Mouse (Mus musculus) macrophage (primary cell): ENCODE data around the gene Gsg1l. TPM values are rescaled to one million over a fixed set of nuclear protein-coding genes. Genes with fewer than 3 reads are reported as not detected.

Source experiments
- H3K27ac ChIP-seq: fragments of 350-480 bp; formaldehyde crosslinking; 2 replicates; pipeline ENCODE4 v1.9.0; 2021
- H3K36me3 ChIP-seq: fragments of 350-480 bp; formaldehyde crosslinking; 2 replicates; pipeline ENCODE4 v1.9.0; 2021; ENCODE audit errors: inconsistent target
- H3K4me3 ChIP-seq: fragments of 350-480 bp; formaldehyde crosslinking; 2 replicates; pipeline ENCODE4 v1.9.0; 2021; ENCODE audit errors: inconsistent target
- H3K79me2 ChIP-seq: fragments of 350-480 bp; formaldehyde crosslinking; 2 replicates; pipeline ENCODE4 v1.9.0; 2021; ENCODE audit errors: inconsistent target
- WGBS: methylation state at CpG from one replicate; pipeline ENCODE4 v1.1.7; 2026; ENCODE audit warnings: inconsistent platforms; ENCODE audit not compliant: missing documents; 5-methylcytosine and 5-hydroxymethylcytosine counted together
- polyA plus RNA-seq: library from polyadenylated mRNA; stranded (reverse); fragments of 250-400 nt; gene quantifications from 3 replicates; pipeline ENCODE4 v1.2.4, GENCODE M21; 2018; ENCODE audit warnings: inconsistent platforms

The Gsg1l gene
- polyA plus RNA-seq, 1 experiment from 2014 or later = 0.03 TPM

DNA sequence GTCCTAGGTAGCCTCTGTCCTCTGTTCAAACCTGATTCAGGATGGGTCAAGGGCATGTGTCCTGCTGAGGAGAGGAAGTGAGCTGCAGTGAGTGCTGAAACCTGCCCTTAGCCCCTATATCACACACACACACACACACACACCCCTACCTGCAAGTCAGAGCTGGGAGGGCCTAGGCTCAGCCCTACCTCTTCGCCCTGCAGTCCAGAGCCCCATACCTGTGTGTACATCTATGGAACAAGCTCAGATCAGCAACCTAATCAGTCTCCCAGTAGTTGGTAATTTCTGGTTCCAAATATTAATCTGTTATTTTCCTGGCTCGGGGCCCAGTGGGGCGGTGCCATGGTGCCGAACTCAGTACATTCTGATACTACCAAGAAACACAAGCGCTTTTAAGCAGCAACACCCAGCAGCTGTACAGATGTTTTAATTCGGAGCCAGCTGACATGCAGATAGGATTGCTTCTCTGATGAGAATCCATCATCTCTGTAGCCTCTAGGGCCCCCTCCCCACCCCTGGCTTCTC lies 208.2 kb downstream of the Gsg1l start:
- 97% methylated on average over 6 of the region's 6 CpGs for WGBS
- no peaks in the 10 kb centered on the region for H3K79me2 ChIP-seq
- no peaks in the 10 kb centered on the region for H3K36me3 ChIP-seq
- H3K27ac ChIP-seq = no peak overlapping the region
- no peak overlapping the region for H3K4me3 ChIP-seq

DNA sequence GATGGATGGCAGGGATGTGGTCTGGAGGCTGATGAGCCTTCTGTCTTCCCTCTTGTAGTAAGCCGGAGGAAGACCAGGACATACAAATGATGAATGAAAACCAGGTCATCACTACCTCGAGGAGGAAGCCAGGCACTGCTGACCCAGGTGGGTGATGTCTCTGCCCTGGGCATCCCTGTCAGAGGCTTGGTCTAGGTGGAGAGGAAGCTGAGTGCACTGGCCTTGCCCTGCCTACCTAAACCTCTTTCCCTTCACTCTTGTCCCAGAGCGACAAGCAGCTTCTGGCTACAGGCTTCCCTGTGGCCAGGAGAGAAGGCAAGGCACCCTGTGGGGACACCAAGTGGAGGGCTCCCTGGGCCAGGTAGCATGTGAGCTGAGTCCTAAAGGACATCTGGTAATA lies 209.3 kb downstream of the Gsg1l start:
- H3K36me3 ChIP-seq = no peaks in the 10 kb centered on the region
- WGBS = 89% methylated on average over 3 of the region's 3 CpGs
- no peak overlapping the region for H3K4me3 ChIP-seq
- no peaks in the 10 kb centered on the region for H3K79me2 ChIP-seq
- H3K27ac ChIP-seq = no peak overlapping the region

DNA sequence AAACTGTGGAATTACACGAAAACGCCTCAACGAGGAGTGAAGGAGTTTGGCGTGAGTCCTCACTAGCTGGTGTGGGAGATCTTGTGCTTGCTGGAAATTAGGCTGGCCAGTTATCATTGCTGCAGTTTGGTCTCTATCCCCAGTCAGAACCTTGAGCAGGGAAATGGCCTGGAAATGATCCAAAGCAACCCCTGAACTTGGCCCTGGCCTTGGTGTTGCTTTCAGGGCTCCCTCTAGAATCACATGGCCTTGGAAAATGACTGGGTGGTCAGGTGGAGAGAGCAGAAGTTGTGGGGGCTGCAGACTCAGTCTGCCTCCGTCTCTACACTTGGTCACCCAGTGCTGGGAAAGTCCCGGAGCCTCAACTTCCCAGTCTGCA lies 210.0 kb downstream of the Gsg1l start:
- H3K36me3 ChIP-seq = no peaks in the 10 kb centered on the region
- no peaks in the 10 kb centered on the region for H3K79me2 ChIP-seq
- no peak overlapping the region for H3K4me3 ChIP-seq
- 86% methylated on average over 6 of the region's 6 CpGs for WGBS
- no peak overlapping the region for H3K27ac ChIP-seq

GRCm38 (mm10) chr7:125871404-125872201 lies 210.6 kb downstream of the Gsg1l start:
- H3K36me3 ChIP-seq = no peaks in the 10 kb centered on the region
- no peak overlapping the region for H3K4me3 ChIP-seq
- no peaks in the 10 kb centered on the region for H3K79me2 ChIP-seq
- 77% methylated on average over 12 of the region's 12 CpGs for WGBS
- no peak overlapping the region for H3K27ac ChIP-seq

DNA sequence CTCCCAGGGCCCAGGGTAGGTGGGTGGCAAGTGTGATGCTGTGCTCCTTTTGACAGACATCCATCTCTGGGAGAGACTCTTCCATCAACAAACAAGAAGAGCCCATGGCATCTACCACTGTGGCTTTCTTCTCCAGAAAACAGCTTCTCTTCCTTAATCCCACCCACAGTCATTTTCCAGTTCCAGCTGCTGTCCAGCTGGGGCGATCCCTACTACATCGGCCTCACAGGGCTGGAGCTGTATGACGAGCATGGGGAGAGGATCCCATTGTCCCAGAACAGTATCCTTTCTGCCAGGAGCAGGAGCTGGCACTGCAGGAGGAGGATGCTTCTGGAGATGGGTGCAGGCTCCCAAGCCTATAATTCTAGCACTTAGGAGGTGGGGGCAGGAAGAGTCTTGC lies 213.6 kb downstream of the Gsg1l start:
- Histone ChIP-seq H3K36me3 (peaks cover 5% of the 10 kb centered on the region; the same call in 1 of the 2 replicates), H3K27ac (no peak overlapping the region), H3K79me2 (no peaks in the 10 kb centered on the region), H3K4me3 (no peak overlapping the region)
- 88% methylated on average over 3 of the region's 3 CpGs for WGBS

- Histone ChIP-seq H3K4me3 (no peak overlapping the region), H3K27ac (no peak overlapping the region), H3K79me2 (no peaks in the 10 kb centered on the region), H3K36me3 (peaks cover 5% of the 10 kb centered on the region; the same call in 1 of the 2 replicates)
- WGBS = 95% methylated on average over 11 of the region's 11 CpGs
These were observed 217.0 kb downstream of the Gsg1l start for GRCm38 (mm10) chr7:125865234-125865633.

GRCm38 (mm10) chr7:125864026-125864425 lies 218.2 kb downstream of the Gsg1l start:
- WGBS = 100% methylated on average over 1 of the region's 1 CpGs
- peaks cover 5% of the 10 kb centered on the region; the same call in 1 of the 2 replicates for H3K36me3 ChIP-seq
- no peak overlapping the region for H3K27ac ChIP-seq
- H3K79me2 ChIP-seq = no peaks in the 10 kb centered on the region
- no peak overlapping the region for H3K4me3 ChIP-seq

- WGBS = 93% methylated on average over 9 of the region's 9 CpGs
- Histone ChIP-seq H3K27ac (no peak overlapping the region), H3K4me3 (no peak overlapping the region), H3K79me2 (no peaks in the 10 kb centered on the region), H3K36me3 (no peaks in the 10 kb centered on the region; the same call in 1 of the 2 replicates)
These were observed 221.8 kb downstream of the Gsg1l start for GRCm38 (mm10) chr7:125860421-125860820.

DNA sequence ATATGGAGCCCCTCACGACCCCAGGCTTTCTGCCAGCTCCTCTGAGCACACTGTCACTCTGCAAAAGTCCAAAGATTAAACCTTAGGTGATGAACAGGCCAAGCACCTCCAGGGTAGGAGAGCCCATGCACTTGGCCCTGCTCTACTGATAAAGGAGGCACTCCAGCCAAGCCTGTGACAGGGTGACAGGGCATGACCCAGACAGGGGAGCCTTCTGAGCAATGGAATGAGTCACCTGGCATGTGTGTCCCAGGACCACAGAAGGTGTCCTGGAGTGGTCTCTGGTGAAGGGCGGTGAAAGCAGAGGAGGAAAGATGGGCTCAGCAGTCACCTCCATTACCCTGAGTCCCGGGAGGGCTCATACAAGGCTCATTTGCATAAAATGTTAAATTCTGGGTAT lies 222.6 kb downstream of the Gsg1l start:
- Histone ChIP-seq H3K36me3 (no peaks in the 10 kb centered on the region; the same call in 1 of the 2 replicates), H3K27ac (no peak overlapping the region), H3K4me3 (no peak overlapping the region), H3K79me2 (no peaks in the 10 kb centered on the region)
- WGBS = 89% methylated on average over 3 of the region's 3 CpGs

DNA sequence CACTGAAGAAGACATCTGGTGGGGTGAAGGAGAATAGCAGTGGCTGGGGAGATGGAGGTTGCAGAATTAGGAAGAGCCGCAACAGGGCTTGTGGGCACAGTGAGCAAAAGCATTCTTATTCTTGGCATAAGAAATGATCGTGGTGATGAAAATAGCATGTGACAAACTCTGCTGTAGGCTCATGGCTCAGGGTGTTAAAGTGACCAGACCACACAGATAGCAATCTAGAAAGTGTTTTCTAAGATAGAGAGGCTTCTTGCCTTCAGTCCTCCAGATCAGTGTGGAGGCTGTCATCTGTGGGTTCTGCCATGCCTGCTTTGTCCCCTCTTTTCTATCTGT lies 234.7 kb downstream of the Gsg1l start:
- H3K79me2 ChIP-seq = no peaks in the 10 kb centered on the region
- peaks cover 9% of the 10 kb centered on the region; the same call in 1 of the 2 replicates for H3K36me3 ChIP-seq
- 93% methylated on average over 2 of the region's 2 CpGs for WGBS
- H3K4me3 ChIP-seq = no peak overlapping the region
- H3K27ac ChIP-seq = no peak overlapping the region

GRCm38 (mm10) chr7:125846866-125847527 lies 235.2 kb downstream of the Gsg1l start:
- Histone ChIP-seq H3K27ac (no peak overlapping the region), H3K79me2 (no peaks in the 10 kb centered on the region), H3K4me3 (no peak overlapping the region), H3K36me3 (peaks cover 9% of the 10 kb centered on the region; the same call in 1 of the 2 replicates)
- 94% methylated on average over 7 of the region's 8 CpGs for WGBS

DNA sequence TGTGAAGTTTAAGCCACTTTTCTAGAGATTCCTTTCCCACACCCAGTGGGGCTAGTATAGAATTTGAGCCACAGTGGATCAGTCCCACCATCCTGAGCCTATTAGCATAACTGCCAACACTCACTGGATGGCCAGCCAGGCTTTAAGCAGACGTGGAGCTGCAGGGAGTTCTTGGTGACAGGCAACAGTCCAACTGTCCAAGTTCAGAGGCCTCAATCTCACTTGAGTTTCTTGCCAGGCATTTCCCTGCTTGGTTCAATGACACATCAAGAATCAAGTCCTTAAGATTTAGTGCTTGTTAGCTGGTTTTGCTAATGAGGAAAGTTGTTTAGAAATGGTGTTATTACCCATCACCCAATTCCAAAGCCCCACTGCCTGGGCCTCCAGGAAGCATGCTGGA lies 236.6 kb downstream of the Gsg1l start:
- Histone ChIP-seq H3K36me3 (peaks cover 9% of the 10 kb centered on the region; the same call in 1 of the 2 replicates), H3K4me3 (no peak overlapping the region), H3K27ac (no peak overlapping the region), H3K79me2 (no peaks in the 10 kb centered on the region)
- WGBS = 90% methylated on average over 1 of the region's 1 CpGs

DNA sequence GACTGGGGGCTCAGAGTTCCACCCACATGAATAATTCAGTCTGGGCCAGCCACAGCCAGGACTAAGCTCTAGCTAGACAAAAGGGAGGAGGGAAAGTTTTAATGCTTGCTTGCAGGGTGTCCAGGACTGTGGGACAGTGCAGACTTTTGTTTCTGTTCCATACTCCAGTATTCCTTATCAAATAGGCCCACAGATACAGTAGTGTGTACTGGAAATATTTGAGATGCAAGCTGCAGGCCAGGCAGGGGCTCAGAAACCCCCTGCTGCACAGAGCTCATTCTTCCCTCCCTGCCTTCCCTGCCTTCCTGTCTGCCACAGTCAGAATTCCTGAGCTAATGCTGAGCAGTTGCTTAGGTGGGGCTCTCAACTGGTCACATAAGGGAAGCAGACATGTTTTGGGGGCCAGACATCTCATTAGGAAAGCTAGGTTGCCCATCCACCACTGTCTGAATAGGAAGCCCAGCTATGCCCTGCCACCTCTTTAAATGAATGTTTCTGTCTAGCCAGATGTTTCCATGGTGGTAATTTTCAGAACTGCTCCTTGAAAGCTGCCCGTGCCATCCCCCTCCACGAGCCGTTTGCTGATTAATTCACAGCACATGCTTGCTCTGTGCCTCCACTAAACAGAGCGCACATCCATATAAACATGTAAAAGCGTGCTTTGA lies 244.0 kb downstream of the Gsg1l start:
- Histone ChIP-seq H3K79me2 (no peaks in the 10 kb centered on the region), H3K36me3 (peaks cover 7% of the 10 kb centered on the region; the same call in 1 of the 2 replicates), H3K4me3 (no peak overlapping the region), H3K27ac (no peak overlapping the region)
- 96% methylated on average over 5 of the region's 5 CpGs for WGBS

- peaks cover 6% of the 10 kb centered on the region for H3K36me3 ChIP-seq
- no peaks in the 10 kb centered on the region for H3K79me2 ChIP-seq
These were observed 248.7 kb downstream of the Gsg1l start for GRCm38 (mm10) chr7:125833471-125833870.

GRCm38 (mm10) chr7:125832767-125833166 lies 249.4 kb downstream of the Gsg1l start:
- Histone ChIP-seq H3K79me2 (no peaks in the 10 kb centered on the region), H3K27ac (no peak overlapping the region), H3K36me3 (peaks cover 6% of the 10 kb centered on the region), H3K4me3 (no peak overlapping the region)
- WGBS = 62% methylated on average over 1 of the region's 1 CpGs

More at GRCm38 (mm10) chr7:125833471-125833870, 248.7 kb downstream of the Gsg1l start:
- no peak overlapping the region for H3K27ac ChIP-seq
- WGBS = 94% methylated on average over 2 of the region's 2 CpGs
- H3K4me3 ChIP-seq = no peak overlapping the region
